Mouse (Mus musculus) thymus, adult 2 months (tissue): Measurements from ENCODE around the gene Hexim2.

Experiments used
- CTCF ChIP-seq: fragments of 200-500 bp; IDR thresholded peaks from 2 replicates; pipeline ENCODE4 v1.5.1; 2012; ENCODE audit warnings: mild to moderate bottlenecking, control low read depth, low read length, moderate library complexity, borderline replicate concordance; ENCODE audit not compliant: control insufficient read depth, poor library complexity, insufficient read depth; ENCODE audit errors: extremely low read depth
- POLR2A ChIP-seq: fragments of 200-500 bp; IDR thresholded peaks from 2 replicates; pipeline ENCODE4 v1.6.1; 2012; ENCODE audit warnings: mild to moderate bottlenecking, low read length, control low read depth, moderate library complexity; ENCODE audit not compliant: control insufficient read depth, poor library complexity, insufficient read depth; ENCODE audit errors: extremely low read depth

- no peak for TF ChIP-seq CTCF
- no peak for TF ChIP-seq POLR2A
Measured at GRCm38 (mm10) chr11:103149771-103150170, 17.5 kb downstream of the Hexim2 start.
